Mouse (Mus musculus): ENCODE data around the gene Topors. TPM values are rescaled to one million over a fixed set of nuclear protein-coding genes. Genes with fewer than 3 reads are reported as not detected.
"Not testable (repeated sequence)": the region's sequence is repeated elsewhere in the genome, so short reads cannot be mapped to it uniquely, and the experiment has no call there.

Gene Topors
- polyA plus RNA-seq (2017; shearing (Covaris generic)) = 10 to 100 TPM; 18.9 to 19.9 TPM

GRCm38 (mm10) chr4:40269430-40270032, at the start of gene Topors, which contains the start of gene Smim27:
Gene Topors, minus strand, starts transcription at chr4:40269850.
Gene Smim27, plus strand, starts transcription at chr4:40269579.
- ATAC-seq = peak; percentile 89

DNA sequence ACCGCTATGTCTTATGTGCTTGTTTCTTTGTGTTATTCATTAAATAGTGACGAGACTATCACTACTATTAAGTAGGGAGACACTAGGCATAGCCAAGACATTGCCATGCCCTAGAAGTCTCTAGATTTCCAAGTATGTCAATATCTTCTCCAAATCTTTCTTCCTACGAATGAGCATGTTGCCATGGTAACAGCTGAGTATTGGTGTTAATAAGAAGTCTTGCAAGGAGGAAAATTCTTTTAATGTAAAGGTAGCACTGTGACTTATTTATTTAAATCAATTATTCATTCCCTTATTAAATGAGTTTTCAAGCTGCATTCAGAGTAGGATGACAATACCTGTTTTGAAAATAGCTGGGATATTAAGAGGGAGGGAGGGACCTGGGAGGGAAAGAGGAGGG, 47.8 kb upstream of the Topors start:
- ATAC-seq = no peak

GRCm38 (mm10) chr4:40313026-40313425, 43.4 kb upstream of the Topors start:
- no peak for ATAC-seq

DNA sequence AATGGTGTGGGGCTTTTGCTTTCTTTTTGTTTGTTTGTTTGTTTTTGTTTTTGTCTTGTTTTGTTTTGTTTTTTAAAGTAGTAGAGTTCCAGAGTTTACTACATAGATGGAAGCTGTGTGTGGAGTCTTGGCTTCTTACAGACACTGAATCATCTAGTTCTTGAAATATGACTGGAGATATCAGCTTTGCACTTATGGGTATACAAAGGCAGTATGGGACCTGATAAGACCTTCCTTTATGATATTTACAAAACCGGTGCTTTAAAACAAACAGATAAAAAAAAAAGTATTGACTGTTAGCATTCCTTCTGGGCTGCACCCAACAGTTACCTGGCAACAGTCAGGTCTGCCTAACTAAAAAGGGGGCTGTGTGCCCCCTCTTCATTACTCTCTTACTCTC, 42.6 kb upstream of the Topors start:
- no peak for ATAC-seq

- ATAC-seq = no peak
Measured at GRCm38 (mm10) chr4:40310796-40311383, 41.2 kb upstream of the Topors start.

- ATAC-seq = no peak
Measured at GRCm38 (mm10) chr4:40309682-40310081, 40.0 kb upstream of the Topors start.

DNA sequence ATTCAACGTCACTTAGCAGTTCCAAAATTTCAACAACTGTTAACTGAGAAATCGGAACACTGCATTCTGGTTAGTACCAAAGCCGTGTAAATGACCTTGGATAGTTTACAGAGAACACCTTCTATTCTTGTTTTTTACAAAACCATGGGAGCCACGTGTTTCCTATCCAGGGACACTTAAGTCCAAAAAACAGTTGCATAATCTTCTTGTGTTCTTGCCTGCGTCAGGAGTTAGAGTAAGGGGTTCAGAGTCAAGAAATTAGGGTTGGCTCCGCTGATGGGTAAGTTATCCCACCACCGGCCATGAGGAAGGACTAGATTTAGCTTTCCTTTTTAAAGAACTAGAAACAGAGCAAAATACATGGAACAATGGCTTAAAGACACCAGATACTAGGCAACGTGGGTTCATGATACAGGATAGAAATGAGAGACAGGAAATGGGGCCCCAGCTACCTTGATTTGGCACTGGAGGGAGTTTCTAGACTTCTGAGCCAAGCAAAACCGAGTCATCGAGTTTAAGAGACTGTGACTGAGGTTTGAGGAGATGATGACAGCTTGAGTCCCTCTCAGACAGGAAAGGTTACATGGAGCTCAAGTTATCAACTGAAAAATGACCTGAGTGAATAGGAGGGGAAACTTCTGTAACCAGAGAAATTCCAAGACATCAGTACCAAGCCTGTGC, 32.9 kb upstream of the Topors start:
- no peak for ATAC-seq

DNA sequence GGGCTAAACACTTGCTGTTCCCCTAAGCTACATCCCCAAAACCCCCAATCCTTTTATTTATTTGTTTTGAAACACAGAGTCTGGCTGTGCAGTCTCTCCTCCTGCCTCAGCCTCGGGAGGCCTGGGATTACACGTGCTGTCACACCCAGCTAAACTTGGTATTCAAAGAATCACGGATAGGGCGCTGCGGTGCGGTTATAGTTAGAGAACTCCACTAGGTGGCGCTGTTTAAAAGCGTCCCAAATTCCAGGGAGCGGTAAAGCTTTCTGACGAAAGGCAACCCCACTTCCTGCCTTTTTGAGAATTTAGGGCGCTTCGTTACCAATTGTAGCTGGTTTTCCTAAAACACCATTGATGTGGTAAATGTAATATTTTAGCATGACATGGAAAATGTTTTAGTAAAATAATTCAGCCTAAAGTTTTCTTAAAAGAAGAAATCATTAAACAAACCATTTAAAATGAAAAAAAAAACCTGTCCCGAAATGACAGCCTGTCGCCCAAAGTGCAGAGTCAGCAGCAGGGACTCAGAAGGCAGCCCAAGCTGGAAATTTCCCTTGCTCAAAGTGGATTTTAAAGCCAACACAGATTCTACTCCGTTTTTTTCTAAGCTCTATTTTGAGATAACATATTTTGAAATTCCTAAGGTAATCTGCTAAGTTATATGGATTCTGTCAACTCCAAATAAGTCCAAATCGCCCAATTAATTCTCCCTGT, 31.6 kb upstream of the Topors start:
- peak; percentile 77 for ATAC-seq

GRCm38 (mm10) chr4:40299169-40299568, 29.5 kb upstream of the Topors start:
- ATAC-seq = no peak

DNA sequence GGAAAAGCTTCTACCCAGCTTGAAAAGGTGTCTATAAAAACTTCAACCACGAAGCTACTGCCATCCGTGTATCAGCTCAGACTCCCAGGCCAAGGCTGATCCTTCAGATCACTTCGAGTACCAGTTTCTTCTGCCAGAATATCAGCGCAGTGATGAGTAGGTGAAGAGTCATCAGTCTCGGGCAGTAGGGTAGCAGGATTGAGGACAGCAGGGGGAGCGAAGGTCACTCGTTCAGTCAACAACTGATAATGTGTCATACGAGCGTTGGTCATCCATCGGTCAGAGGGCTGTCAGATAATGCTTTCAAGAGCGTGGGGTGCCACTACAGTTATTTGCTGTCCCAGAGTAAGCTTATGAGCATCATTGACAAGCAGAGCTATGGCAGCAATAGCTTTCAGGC, 21.9 kb upstream of the Topors start:
- not testable (repeated sequence) for ATAC-seq

DNA sequence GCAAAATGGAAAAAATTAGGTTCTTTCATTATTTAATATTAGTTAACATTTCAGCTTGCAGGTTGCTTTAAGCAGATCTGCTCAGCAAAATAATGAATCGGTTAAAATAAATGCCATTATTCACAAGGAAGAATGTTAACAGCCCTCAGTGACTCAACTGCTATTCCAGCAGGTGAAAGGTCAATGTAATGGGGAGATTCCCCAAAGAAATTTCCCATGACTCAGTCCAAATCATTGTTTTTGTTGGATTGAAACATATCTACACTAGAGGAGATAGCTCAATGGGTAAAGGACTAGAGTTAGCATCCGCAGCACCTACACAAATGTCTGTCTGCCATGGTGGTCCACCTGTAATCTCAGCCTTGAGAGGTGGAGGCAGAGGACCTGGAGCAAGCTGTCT, 19.4 kb upstream of the Topors start:
- no peak for ATAC-seq

GRCm38 (mm10) chr4:40287415-40287814, 17.8 kb upstream of the Topors start:
- no peak for ATAC-seq

GRCm38 (mm10) chr4:40285582-40285981, 15.9 kb upstream of the Topors start:
- peak; percentile 76 for ATAC-seq

DNA sequence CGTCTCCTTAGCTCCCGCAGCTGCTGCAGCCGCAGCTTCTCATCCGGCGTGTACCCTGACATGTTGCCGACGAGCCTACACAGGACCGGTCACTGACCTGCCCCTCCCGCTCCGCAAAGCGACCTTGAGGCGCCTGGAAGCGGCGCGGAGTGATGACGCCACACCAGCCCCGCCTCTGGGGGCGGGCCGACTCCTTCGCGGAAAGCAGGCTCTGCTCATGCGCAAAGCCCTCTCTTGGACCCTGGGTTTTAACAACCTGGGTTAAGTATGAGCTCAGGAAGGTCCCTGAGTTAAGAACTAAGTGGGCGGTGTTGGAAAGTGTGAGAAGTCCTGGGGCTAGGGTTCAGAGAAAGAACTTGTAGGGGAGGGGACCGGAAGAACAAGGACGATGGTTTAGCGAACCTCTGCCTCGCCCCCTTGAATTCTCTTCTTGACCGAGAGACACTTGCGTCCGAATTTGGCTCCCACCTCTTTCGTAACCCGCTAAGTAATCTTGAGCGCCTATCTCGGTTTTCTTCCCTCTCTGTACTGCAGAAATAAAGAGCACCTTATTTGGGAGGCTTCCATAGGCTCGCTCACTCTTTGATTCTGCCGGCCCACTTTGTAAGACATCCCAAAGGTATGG, 9.7 kb upstream of the Topors start, which contains the start of gene Ndufb6:
Ndufb6 (minus strand) TSS at position 146 of the 625 bp plus-strand sequence.
- peak; percentile 81 for ATAC-seq

GRCm38 (mm10) chr4:40278880-40279275, 9.2 kb upstream of the Topors start:
- peak; percentile 28 for ATAC-seq

GRCm38 (mm10) chr4:40268835-40269234, 815 bp downstream of the Topors start:
- no peak for ATAC-seq

DNA sequence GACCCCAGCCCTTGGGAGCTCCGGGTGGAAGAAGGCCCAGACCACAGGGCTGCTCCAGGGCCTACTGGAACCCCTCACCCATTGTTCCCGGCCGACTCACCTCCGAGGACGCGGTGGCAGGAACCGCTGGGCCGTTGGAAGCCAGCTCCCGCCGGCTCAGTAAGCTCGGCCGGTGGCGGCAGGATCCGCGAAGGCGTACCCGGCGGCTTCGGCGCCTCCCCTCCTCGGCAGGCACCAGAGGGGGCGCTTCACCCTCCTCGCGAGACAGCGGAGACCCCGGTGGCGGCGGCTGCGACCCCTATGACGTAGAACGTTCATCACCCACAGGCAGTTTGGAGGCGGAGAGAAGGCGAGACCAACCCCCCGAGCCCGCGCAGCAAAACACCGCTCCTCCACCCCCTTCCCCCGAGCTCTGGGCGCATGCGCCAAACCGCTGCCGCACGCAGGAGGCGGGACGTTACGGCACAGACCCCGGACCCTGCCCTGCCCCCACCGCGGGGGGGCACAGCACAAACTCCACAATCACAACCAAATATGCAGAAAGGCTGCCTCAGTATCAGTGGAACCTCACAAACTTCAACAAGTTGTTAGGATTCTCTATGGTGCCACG, 1.3 kb downstream of the Topors start:
- peak; percentile 43 for ATAC-seq

- no peak for ATAC-seq
Measured at GRCm38 (mm10) chr4:40267681-40268080, 2.0 kb downstream of the Topors start.

DNA sequence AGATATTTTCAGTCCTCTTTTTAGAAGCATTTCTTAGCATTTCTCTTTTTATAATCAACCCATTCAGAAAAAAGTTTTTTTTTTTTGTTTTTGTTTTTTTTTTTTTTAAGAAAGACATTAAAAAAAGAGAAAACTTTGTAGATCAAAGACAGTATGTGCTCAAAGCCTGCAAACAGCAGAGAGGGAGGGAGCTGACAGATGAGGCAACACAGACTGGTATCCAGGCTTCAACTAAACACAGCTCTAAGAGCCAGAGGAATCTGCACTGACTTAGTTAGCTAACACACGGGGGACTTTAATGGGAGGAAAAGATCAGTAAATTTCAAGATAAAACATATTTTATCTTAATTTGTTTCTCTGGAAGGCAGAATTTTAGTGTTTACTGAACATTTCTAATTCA, 5.3 kb downstream of the Topors start:
- no peak for ATAC-seq

GRCm38 (mm10) chr4:40254385-40255103, 15.1 kb downstream of the Topors start:
- ATAC-seq = no peak

- ATAC-seq = no peak
Measured at GRCm38 (mm10) chr4:40253766-40254165, 15.9 kb downstream of the Topors start.

- ATAC-seq = no peak
Measured at GRCm38 (mm10) chr4:40250984-40251383, 18.7 kb downstream of the Topors start.

All from activated CD4-positive, CD25-positive, alpha-beta regulatory T cell, adult 4 months (primary cell).